Mouse (Mus musculus) cerebellum, postnatal 36 days (tissue): Measurements from ENCODE around the gene Nrbp1.

Experiments
- DNase-seq, 2 experiments: peaks; one replicate each; pipeline ENCODE4 v3.0.0; 2021 to 2022; ENCODE audit warnings: mixed read lengths in 2 of 2

Nrbp1 gene

DNA sequence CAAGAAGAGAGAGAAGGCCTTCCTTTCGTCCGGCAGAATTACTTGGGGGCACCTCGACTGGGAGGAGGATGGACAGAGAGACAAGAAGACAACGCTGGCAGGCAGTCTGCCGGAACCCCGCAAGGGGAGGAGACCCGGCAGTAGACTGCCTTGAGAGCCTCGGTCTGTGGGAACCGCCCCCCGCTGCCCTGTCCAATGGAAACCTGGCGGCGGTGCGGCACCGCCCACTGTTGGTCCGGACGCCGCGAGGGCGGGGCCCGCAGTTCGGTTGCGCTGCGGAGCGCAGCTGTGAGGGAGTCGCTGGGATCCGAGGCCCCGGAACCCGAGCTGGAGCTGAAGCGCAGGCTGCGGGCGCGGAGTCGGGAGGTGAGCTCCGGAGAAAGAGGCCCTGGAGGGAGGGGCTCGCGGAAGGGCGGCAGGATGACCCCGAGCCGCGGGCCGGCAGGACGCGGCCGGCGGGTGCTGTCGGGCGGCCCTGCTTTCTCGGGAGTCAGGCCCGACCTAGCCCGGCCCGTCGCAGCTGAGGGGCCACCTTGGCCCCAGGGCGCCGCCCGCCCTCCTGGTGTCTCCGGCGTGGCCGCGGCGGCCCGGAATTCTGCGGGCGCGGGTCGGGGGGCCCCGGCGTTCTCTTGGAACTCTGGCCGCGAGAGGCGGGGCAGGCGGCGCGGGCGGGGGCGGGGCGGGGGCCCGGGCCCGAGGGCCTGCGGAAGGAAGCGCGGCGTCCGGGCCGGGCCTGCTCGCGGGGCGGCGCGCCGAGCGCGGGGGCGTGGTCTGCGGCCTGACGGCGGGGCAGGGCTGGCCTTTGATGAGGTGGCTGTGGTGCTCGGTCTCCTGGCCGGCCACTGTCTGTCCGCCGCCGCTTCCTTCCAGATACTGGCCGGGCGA lies at the start of gene Nrbp1, which contains the start of gene Gm9970:
Gene Nrbp1 (plus strand): TSS at position 228 of the 885 bp plus-strand sequence.
Gene Gm9970 (minus strand): TSS at position 596 of the 885 bp plus-strand sequence.
- DNase-seq, result peak; percentile 94 to 98

DNA sequence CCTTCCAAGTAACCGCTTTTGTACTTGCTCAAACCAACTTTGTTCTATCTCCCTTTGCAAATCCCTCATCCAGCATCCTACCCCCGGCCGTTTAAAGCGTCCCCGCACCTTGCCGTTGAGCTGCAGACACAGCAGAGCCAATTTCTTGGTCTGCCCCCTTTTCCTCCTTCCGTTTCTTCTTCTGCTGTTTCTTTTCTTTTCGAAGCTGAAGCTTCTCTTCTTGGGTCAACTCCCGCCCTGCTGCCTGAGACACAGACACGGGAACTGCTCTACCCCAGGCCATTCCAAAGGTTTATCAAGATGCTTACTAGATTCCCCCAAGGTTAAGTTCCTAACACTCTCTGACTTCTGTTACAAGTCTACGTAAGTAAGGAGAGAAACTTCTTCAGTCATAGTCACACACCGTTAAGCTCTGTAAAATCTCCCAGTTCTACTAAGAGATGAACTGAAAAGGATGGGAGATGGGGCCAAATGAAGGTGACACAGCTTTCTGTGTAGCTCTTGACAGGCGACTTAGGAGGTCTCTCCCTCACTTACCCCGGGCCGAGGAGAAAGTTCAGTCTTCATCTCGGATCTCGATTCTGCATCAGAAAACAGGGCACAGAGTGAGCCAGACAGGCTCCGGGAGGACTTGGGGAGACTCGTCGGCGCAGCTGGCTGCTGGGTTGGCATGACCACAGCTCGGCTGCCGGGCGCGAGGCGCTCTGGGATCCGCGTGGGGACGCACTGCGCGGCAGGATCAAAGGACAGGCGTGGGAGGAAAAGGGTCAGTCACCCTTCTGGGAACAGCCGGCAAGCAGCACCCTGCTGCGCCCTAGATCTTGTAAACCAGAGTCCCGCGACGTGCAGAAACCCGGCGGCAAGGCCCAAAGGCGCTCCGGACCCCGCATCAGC lies 48.4 kb upstream of the Nrbp1 start:
- DNase-seq, result no peak

DNA sequence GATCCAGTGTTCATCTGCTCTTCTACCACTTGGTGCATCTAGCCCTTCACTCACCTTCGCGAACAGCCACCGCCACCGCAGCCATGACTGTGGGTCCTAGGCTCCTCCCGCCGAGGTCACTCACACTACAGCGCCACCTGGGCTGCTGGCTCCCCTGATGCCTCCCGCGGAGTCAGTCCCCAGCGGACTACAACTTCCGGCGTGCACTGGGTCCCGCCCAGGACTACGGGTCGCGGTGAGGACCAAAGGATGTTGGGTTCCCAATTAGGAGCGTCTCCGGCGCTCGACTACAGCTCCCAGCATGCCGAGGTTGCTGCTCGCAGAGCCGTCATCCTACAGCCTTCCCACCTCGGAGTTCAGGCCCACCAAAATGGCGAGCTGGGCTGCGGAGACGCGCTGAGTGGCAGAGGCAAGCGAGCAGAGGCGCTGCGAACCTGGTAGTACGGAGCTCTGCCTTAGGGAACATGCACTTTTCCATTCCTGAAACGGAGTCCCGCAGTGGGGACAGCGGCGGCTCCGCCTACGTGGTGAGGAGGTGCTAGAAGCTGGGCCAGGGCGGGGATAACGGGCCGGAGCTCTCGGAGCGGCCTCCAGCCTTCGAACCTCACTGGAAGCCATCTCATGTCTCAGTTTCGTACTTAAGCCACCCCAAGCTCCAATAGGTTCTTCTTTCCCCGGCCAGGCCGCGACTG lies 47.6 kb upstream of the Nrbp1 start, which contains the start of the genes Snx17 and Eif2b4:
Gene Snx17 (plus strand): TSS at position 289 of the 692 bp plus-strand sequence.
Gene Eif2b4 (minus strand): TSS at position 492 of the 692 bp plus-strand sequence.
- DNase-seq, result peak; percentile 100

DNA sequence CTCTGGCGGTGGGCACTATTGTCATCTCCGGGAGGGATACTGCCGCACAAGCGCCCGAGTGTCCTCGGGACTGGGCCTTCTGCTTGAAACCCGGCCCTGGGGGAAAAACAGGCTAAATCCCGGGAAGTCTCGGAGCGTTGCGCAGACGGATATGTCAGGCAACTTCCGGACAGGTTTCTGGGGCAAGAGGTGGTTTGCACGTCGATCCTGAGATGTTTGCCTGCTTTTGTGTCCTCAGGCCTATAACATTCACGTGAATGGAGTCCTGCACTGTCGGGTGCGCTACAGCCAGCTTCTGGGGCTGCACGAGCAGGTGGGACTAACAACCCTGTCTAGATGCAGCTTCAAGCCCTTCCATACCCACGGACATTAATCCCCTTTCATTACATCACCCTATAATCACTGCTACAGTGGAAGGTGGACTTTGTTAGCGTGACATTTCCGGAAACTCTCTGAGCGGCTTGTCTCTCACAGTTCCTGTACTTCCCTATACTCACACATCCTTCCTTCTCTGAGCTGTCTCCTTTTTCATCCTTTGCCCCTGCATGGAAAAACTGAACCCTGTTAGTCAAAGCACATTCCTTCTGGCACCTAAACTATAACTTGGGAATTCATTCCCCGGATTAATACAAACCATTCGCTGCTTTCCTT lies 46.9 kb upstream of the Nrbp1 start:
- DNase-seq, result no peak

DNA sequence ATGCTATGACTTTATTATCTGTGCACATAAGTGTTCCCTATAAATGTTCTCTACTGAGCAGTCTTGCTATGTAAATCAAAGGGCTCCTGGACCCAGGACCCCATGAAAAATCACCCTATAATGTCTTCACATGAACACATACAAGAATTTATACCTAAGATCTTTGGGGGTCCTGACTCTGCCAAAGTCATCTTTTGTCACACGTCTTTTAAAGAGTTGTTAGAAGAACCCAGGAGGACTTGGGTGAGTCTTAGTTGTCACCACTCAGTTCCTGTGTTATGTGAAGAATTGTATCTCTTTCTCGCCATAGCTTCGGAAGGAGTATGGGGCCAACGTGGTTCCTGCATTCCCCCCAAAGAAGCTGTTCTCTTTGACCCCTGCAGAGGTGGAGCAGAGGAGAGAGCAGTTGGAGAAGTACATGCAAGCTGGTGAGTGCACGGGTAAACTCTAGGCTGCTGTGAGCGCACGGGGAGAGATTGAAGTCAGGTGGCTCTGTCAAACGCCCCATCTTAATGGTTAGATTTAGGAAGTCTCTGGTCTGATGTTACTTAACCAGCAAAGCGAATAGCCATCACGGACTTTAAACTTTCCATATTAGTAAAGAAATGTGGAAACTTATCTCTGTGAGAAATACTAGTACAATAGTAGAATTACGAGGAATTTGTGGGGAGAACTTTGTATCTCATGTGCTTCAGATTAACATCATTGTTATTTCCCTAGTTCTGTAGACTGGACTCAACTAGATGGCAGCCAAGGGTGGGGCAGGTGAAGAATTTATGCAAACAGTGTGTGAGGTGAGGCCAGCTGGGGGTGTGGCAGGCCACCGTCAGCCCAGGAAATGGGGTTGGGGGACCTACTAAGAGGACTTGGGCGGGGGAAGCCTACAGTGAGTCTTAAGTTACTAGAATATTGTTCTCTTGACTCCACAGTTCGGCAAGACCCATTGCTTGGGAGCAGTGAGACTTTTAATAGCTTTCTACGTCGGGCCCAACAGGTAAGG lies 45.9 kb upstream of the Nrbp1 start:
- no peak for DNase-seq

DNA sequence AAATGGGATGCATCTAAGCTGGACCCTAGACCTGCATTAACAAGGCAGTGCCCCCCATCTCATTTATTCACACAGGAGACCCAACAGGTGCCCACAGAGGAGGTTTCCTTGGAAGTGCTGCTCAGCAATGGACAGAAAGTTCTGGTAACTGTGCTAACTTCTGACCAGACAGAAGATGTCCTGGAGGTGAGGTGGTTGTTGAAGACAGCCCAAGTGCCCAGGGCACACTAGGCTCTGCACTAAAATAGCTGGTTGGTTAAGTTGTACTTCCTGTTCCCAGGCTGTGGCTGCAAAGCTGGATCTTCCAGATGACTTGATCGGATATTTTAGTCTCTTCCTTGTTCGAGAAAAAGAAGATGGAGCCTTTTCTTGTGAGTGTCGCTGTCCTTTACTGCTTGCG lies 45.0 kb upstream of the Nrbp1 start:
- no peak for DNase-seq

DNA sequence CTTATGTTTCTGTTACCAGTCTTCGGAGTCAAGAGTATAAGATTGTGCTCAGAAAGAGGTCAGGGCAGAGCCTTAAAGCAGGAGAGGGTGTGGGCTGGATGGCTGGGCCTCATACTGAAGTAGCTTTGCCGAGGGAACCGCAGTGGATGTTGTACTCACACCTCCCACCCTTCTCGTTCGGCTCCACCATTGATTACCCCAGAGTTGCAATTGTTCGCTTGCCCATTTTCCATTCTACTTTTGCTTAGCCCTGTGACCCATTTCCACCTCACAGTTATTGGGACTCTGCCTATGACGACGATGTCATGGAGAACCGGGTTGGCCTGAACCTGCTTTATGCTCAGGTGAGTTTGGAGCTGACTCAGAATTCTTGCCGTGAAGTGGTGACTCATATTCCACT lies 44.5 kb upstream of the Nrbp1 start:
- no peak for DNase-seq

DNA sequence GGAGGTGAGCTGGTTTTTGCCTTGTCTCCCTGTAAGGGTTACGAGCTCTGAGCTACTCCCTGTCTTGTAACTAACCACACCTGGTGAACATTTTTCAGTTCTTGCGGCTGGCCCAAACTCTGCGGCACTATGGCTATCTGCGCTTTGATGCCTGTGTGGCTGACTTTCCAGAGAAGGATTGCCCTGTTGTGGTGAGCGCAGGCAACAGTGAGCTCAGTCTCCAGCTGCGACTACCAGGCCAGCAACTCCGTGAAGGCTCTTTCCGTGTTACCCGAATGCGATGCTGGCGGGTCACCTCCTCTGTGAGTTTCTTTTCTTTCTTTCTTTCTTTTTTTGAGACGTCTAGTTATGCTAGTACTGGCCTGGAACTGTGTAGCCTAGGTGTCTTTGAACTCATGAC lies 43.6 kb upstream of the Nrbp1 start:
- no peak for DNase-seq

DNA sequence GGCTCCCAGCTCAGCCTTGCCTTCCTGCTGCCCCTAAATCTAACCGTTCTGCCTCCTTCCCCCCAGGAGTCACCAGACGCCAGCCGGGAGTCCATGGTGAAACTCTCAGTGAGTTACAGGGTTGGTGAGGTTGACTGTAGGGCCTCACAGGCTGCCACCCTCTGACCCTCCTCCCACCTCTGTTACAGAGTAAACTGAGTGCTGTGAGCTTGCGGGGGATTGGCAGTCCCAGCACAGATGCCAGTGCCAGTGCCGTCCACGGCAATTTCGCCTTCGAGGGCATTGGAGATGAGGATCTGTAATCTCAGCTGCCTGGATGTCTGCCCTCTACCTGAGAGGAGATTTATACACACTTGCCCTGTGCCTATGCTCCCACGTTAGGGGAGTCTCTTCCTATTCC lies 42.5 kb upstream of the Nrbp1 start:
- DNase-seq, result no peak

DNA sequence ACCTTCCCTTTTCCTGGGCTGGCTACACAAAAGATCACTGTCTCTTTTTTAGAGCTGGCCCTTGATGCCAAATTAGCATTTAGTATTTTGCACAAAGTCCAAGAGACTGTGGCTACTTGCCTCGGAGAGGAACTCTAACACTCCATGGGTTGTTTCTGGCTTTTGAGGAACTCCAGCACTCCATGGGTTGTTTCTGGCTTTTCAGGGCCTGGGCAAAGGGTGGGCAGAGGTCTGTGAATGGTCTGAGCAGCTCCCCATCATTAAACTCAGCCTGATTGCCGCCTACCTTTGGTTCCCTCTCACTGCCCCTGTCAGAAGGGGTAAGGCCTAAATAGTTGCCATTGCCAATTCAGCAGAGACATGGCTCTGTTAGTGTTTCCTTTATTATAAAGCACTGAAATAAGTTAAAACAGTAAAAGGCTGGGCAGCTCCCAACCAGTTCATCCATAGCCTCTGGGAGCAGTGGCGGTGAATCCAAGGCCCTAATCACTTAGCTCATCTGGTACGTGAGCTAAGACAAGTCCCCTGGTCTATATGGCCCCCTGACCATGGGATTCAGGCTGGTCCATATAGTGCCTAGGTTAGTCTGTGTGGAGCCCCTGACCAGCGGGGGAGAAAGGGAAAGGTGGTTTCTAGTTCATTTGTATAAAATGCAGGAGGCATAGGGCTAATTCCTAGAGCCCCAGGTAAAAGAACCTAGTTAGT lies 41.9 kb upstream of the Nrbp1 start:
- no peak for DNase-seq

DNA sequence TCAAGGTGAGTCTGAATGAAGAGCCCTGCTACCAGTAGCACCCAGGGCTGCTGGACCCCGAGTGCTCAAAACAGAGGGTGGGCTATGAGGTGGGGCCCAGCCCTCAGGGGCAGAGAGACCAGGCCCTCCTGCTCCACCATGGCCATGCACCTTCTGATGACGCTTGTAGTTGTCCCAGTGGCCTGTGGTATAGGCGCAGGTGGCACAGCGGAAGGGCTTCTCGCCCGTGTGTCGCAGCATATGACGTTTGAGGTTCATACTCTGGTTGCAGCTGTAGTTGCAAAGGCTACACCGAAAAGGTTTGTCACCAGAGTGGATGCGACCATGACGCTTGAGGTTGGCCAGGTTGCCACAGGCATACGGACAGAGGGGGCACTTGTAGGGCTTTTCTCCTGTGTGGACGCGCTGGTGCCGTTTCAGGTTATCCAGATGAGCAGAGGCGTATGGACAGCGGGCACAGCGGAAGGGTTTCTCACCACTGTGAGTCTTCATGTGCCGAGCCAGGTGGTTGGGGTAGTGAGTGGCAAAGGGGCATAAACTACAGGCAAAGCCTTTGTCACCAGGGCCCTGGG lies 41.3 kb upstream of the Nrbp1 start:
- peak in 1 of 2 experiments; percentile 19 for DNase-seq

DNA sequence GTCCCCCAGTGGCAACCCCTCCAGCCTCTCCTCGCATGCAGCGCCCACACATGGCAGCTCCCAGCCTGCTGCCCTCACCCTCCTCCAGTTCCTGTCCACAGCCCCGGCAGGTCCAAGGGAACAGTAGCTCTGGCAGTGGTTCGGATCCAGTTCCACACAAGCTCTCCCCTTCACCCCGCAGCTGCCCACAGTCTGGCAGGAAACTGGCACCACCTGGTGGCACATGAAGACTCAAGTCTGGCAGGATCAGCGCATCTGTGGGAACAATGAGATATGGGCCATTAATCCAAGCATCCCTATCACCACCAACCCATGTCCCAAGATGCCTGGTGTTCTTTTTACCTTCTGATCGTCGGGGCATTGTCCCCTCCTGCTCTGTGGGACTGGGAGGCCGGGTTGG lies 40.8 kb upstream of the Nrbp1 start:
- no peak for DNase-seq

DNA sequence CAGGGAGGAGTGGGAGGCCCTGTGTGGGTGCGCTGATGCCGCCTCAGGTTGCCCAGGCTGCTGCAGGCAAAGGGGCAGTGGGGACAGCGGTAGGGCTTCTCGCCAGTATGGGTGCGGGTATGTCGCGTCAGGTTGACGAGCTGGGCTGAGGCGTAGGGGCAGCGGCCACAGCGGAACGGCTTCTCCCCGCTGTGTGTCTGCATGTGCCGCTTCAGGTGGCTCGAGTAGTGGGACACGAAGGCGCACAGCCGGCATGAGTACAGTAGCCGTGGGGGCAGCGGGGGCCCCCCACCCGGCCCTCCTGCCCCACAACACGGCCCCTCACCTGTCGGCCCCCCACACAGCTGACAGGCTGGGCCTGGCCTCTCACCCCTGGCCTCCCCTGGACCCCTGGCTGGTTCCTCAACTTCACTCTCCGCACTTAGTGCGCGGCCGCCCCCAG lies 40.3 kb upstream of the Nrbp1 start:
- DNase-seq, result peak in 1 of 2 experiments; percentile 39

DNA sequence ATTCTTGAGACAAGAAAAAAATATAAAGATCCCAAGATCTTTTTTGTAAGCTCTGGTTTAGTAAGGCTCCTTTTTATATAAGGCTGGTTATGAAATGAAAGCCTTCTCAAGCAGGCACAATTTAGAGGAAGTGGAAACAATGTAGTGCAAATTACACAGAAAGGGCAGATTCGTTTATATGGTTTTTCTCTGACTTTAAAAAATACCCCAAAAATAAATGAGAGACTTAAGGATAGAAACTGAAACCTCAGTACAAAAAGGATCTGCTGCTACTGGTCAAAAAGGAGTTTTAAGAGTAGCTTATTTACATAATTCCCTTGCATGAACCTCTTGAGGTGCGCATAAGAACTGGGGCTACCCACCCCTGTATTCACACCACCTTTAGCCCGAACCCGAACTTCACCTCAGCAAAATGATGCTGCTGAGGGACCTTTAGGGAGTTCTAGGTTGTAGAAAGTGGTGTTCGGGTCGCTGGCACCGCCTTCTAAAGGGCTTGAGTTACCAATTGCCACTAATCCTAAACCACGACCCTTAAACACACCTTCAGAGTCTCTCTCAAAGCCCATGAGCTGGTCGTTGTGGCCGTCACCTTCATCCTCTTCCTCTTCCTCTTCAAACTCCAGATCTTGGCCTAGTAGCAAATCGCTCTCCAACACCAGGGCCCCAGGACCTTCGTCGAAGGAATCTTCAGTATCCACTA lies 39.5 kb upstream of the Nrbp1 start:
- DNase-seq, result peak in 1 of 2 experiments; percentile 23

DNA sequence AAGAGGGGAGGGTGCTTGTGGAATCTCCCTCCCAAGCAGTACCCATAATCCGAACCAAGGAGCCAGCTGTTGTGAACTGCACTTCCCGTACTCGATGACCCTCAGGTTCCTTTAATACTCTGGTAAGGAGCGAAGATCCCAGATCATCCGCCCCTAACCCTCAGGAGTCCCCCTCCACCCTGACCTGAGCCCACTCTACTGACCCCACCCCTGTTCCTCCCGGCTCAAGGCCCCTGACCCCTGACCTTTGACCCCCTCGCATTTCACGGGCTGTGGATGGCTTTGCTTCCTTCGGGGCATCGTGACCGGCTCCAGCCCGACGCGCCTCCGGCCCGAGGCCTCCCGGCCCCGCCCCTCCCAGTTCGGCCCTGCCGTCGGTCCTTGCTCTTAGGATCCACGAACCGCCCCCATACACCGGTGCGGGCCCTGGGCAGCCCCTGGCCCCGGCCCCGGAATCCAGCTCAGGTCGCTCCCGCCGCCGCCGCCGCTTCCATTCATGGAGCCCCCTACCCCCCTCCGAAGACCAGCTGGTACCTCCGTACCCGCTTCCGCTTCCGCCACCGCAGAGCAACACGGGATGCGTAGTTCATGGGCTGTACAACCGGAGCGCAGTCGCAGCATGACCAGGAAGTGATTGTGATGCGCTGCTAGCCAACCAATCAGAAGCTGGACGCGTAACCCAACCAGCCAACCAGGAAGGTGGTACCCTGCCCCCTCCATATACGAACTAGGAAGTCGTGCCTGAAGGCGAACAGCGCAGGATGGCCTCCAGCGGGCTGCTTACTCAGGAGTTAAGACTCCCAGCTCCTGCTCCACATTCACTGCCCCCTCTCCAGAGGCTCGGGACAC lies 38.7 kb upstream of the Nrbp1 start, which contains the start of gene Zfp513:
Gene Zfp513 (minus strand): TSS at position 562 of the 849 bp plus-strand sequence.
- peak; percentile 95 to 97 for DNase-seq

DNA sequence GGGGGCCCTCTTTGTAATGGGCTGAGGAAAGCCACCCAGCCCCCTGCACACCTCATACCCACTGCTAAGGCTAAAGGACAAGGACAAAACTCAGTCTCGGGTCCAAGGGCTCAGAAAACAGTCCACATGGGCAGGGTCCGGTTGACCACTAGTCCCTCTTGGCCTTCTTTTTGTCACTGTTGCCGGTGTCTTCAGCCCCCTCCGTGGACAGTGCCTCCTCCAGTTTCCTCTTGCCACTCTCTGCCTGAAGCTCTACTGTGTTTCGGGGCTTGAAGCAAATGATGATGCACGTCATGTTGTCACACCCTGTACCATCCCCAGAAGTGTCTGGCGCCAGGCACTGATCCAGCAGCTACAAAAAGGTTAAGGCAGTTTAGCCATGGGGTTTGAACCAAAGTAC lies 37.7 kb upstream of the Nrbp1 start:
- DNase-seq, result no peak

DNA sequence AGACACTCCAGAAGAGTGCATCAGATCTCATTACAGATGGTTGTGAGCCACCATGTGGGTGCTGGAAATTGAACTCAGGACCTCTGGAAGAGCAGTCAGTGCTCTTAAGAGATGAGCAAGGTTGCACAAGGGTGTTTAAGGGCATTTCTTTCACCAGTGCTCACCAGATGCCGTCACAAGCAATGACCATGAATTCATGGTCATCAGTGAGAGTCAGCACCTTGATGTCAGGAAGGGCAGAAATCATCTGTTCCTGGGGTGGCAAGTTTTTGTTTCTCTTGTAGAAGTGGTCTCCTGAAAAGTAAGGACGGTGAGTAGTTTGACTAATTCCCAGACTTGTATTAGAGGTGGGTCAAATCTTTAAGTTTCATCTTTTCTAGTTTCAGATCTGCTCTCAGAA lies 36.8 kb upstream of the Nrbp1 start:
- no peak for DNase-seq

DNA sequence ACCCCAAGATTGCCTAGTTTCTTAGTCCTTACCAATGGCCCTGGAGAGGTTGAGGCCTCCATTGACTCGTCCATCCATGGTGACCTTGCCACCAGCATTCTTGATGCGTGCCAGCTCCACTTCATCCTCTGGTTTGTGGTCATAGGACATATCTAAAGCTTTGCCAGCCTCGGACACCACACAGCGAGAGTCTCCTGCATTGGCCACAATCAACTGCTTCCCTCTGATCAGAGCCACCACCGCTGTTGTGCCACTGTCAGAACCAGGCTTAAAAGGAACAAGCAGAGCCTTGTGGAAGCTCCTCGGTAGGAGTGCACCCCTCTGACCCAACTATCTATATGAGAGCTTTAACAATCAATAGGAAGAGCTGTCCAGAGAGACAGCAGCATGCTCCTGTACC lies 36.2 kb upstream of the Nrbp1 start:
- DNase-seq, result no peak
